Mouse (Mus musculus) cerebellum, postnatal 4 days (tissue): ENCODE data around the gene Mmp15.

Source experiments
- DNase-seq, 2 experiments: peaks; one replicate each; pipeline ENCODE4 v3.0.0; 2022; ENCODE audit warnings: low spot score in 2 of 2, mixed read lengths in 1 of 2

Gene Mmp15

GRCm38 (mm10) chr8:95341721-95342120, 10.3 kb upstream of the Mmp15 start:
- DNase-seq = no peak

GRCm38 (mm10) chr8:95344668-95345067, 7.4 kb upstream of the Mmp15 start:
- no peak for DNase-seq

- peak; percentile 58 to 85 for DNase-seq
Measured at GRCm38 (mm10) chr8:95346643-95347545, 5.2 kb upstream of the Mmp15 start.

- no peak for DNase-seq
Measured at GRCm38 (mm10) chr8:95348356-95348755, 3.7 kb upstream of the Mmp15 start.

GRCm38 (mm10) chr8:95348811-95349630, 3.0 kb upstream of the Mmp15 start:
- DNase-seq = peak in 1 of 2 experiments; percentile 72

GRCm38 (mm10) chr8:95351461-95351860, 607 bp upstream of the Mmp15 start:
- DNase-seq = no peak

GRCm38 (mm10) chr8:95352871-95353866, 1.1 kb downstream of the Mmp15 start:
- peak in 1 of 2 experiments; percentile 44 for DNase-seq

GRCm38 (mm10) chr8:95354606-95355005, 2.5 kb downstream of the Mmp15 start:
- DNase-seq = no peak

- no peak for DNase-seq
Measured at GRCm38 (mm10) chr8:95358550-95359411, 6.7 kb downstream of the Mmp15 start.

- no peak for DNase-seq
Measured at GRCm38 (mm10) chr8:95360181-95361015, 8.3 kb downstream of the Mmp15 start.

- no peak for DNase-seq
Measured at GRCm38 (mm10) chr8:95361016-95361341, 8.9 kb downstream of the Mmp15 start.

- no peak for DNase-seq
Measured at GRCm38 (mm10) chr8:95362272-95362671, 10.2 kb downstream of the Mmp15 start.

GRCm38 (mm10) chr8:95363849-95364248, 11.8 kb downstream of the Mmp15 start:
- no peak for DNase-seq

GRCm38 (mm10) chr8:95369581-95370326, 17.7 kb downstream of the Mmp15 start:
- no peak for DNase-seq

- DNase-seq = no peak
Measured at GRCm38 (mm10) chr8:95373389-95374002, 21.4 kb downstream of the Mmp15 start.

GRCm38 (mm10) chr8:95374429-95374828, 22.4 kb downstream of the Mmp15 start:
- no peak for DNase-seq

GRCm38 (mm10) chr8:95375374-95375930, 23.4 kb downstream of the Mmp15 start:
- no peak for DNase-seq
